Mouse (Mus musculus): Measurements from ENCODE around the gene Bcas1. TPM values are rescaled to one million over a fixed set of nuclear protein-coding genes. Genes with fewer than 3 reads are reported as not detected.

Bcas1 gene
- polyA plus RNA-seq, 1 experiment: 164 TPM

- H3K27ac ChIP-seq (ENCODE audit: insufficient read depth, low read length): no peak overlapping the region
- peaks cover 2% of the 10 kb centered on the region; the same call in 1 of the 2 replicates for H3K4me1 ChIP-seq (ENCODE audit: control insufficient read depth, insufficient read depth, low read length)
- no peak for TF ChIP-seq POLR2A (IDR thresholded peaks at IDR 0.05; ENCODE audit: extremely low read depth, insufficient read depth, low read length)
- no peak for TF ChIP-seq CTCF (IDR thresholded peaks at IDR 0.05; ENCODE audit: extremely low read depth, insufficient read depth, low read length)
- no peak overlapping the region for H3K4me3 ChIP-seq (ENCODE audit: insufficient read depth, low read length)
Observed at GRCm38 (mm10) chr2:170321579-170321978, 106.1 kb downstream of the Bcas1 start.

- TF ChIP-seq CTCF (IDR thresholded peaks at IDR 0.05; ENCODE audit: extremely low read depth, insufficient read depth, low read length) (no peak), POLR2A (IDR thresholded peaks at IDR 0.05; ENCODE audit: extremely low read depth, insufficient read depth, low read length) (no peak)
- Histone ChIP-seq H3K27ac (ENCODE audit: insufficient read depth, low read length) (no peak overlapping the region), H3K4me1 (ENCODE audit: control insufficient read depth, insufficient read depth, low read length) (peaks cover 2% of the 10 kb centered on the region; the same call in 1 of the 2 replicates), H3K4me3 (ENCODE audit: insufficient read depth, low read length) (peak overlapping the region; percentile 18; the same call in 1 of the 2 replicates)
Observed at GRCm38 (mm10) chr2:170319533-170320463, 107.8 kb downstream of the Bcas1 start.

GRCm38 (mm10) chr2:170318713-170319532 is 108.7 kb downstream of the Bcas1 start:
- no peak for TF ChIP-seq POLR2A (IDR thresholded peaks at IDR 0.05; ENCODE audit: extremely low read depth, insufficient read depth, low read length)
- TF ChIP-seq CTCF (IDR thresholded peaks at IDR 0.05; ENCODE audit: extremely low read depth, insufficient read depth, low read length): peak; percentile 60
- Histone ChIP-seq H3K4me1 (ENCODE audit: control insufficient read depth, insufficient read depth, low read length) (peaks cover 2% of the 10 kb centered on the region; the same call in 1 of the 2 replicates), H3K4me3 (ENCODE audit: insufficient read depth, low read length) (peak overlapping the region; percentile 18), H3K27ac (ENCODE audit: insufficient read depth, low read length) (no peak overlapping the region)

- peaks cover 2% of the 10 kb centered on the region; the same call in 1 of the 2 replicates for H3K4me1 ChIP-seq (ENCODE audit: control insufficient read depth, insufficient read depth, low read length)
- H3K27ac ChIP-seq (ENCODE audit: insufficient read depth, low read length): no peak overlapping the region
- TF ChIP-seq POLR2A (IDR thresholded peaks at IDR 0.05; ENCODE audit: extremely low read depth, insufficient read depth, low read length) (no peak), CTCF (IDR thresholded peaks at IDR 0.05; ENCODE audit: extremely low read depth, insufficient read depth, low read length) (no peak)
- no peak overlapping the region for H3K4me3 ChIP-seq (ENCODE audit: insufficient read depth, low read length)
Observed at GRCm38 (mm10) chr2:170316774-170317173, 110.9 kb downstream of the Bcas1 start.

- peaks cover 2% of the 10 kb centered on the region; the same call in 1 of the 2 replicates for H3K4me1 ChIP-seq (ENCODE audit: control insufficient read depth, insufficient read depth, low read length)
- TF ChIP-seq CTCF (IDR thresholded peaks at IDR 0.05; ENCODE audit: extremely low read depth, insufficient read depth, low read length) (no peak), POLR2A (IDR thresholded peaks at IDR 0.05; ENCODE audit: extremely low read depth, insufficient read depth, low read length) (no peak)
- H3K27ac ChIP-seq (ENCODE audit: insufficient read depth, low read length): no peak overlapping the region
- no peak overlapping the region for H3K4me3 ChIP-seq (ENCODE audit: insufficient read depth, low read length)
Observed at GRCm38 (mm10) chr2:170316344-170316743, 111.3 kb downstream of the Bcas1 start.

- Histone ChIP-seq H3K27ac (ENCODE audit: insufficient read depth, low read length) (no peak overlapping the region), H3K4me1 (ENCODE audit: control insufficient read depth, insufficient read depth, low read length) (no peaks in the 10 kb centered on the region), H3K4me3 (ENCODE audit: insufficient read depth, low read length) (no peak overlapping the region)
- TF ChIP-seq CTCF (IDR thresholded peaks at IDR 0.05; ENCODE audit: extremely low read depth, insufficient read depth, low read length): no peak
- TF ChIP-seq POLR2A (IDR thresholded peaks at IDR 0.05; ENCODE audit: extremely low read depth, insufficient read depth, low read length): no peak
Observed at GRCm38 (mm10) chr2:170310988-170311359, 116.7 kb downstream of the Bcas1 start.

- Histone ChIP-seq H3K4me1 (ENCODE audit: control insufficient read depth, insufficient read depth, low read length) (no peaks in the 10 kb centered on the region), H3K4me3 (ENCODE audit: insufficient read depth, low read length) (no peak overlapping the region), H3K27ac (ENCODE audit: insufficient read depth, low read length) (no peak overlapping the region)
- TF ChIP-seq POLR2A (IDR thresholded peaks at IDR 0.05; ENCODE audit: extremely low read depth, insufficient read depth, low read length) (no peak), CTCF (IDR thresholded peaks at IDR 0.05; ENCODE audit: extremely low read depth, insufficient read depth, low read length) (no peak)
Observed at GRCm38 (mm10) chr2:170310310-170310987, 117.2 kb downstream of the Bcas1 start.

- TF ChIP-seq POLR2A (IDR thresholded peaks at IDR 0.05; ENCODE audit: extremely low read depth, insufficient read depth, low read length): no peak
- no peak for TF ChIP-seq CTCF (IDR thresholded peaks at IDR 0.05; ENCODE audit: extremely low read depth, insufficient read depth, low read length)
- no peaks in the 10 kb centered on the region for H3K4me1 ChIP-seq (ENCODE audit: control insufficient read depth, insufficient read depth, low read length)
- H3K27ac ChIP-seq (ENCODE audit: insufficient read depth, low read length): no peak overlapping the region
- H3K4me3 ChIP-seq (ENCODE audit: insufficient read depth, low read length): no peak overlapping the region
Observed at GRCm38 (mm10) chr2:170308966-170309365, 118.7 kb downstream of the Bcas1 start.

Measured in cortical plate, adult 2 months (tissue).